Comparison of ENCODE assay signal across 38 mouse cellular contexts in genomic region chr1:134363194-134363593, GRCm38 (mm10). TPM values are rescaled to one million over a fixed set of nuclear protein-coding genes. Genes with fewer than 3 reads are reported as not detected.
"Had no signal": no experiment of that assay in that cellular context is flagged by ENCODE, and none has a peak within 500 bp of the region (broad histone marks: within the 10 kb centered on the region; RNA-seq: fewer than 3 reads in every experiment).

No protein-coding gene starts in this region.

- H3K9me3 ChIP-seq: embryonic facial prominence, embryonic 10.5 days; embryonic facial prominence, embryonic 12.5 days; embryonic facial prominence, embryonic 13.5 days; embryonic facial prominence, embryonic 15.5 days; forebrain, embryonic 10.5 days; forebrain, embryonic 12.5 days; forebrain, embryonic 13.5 days; forebrain, embryonic 15.5 days had no signal

- DNase-seq: cerebellum, adult 8-10 months; cerebellum, adult 9-10 months; cerebellum, adult 9-11 months; cerebellum, postnatal 10 days; cerebellum, postnatal 14 days; cerebellum, postnatal 25 days; cerebellum, postnatal 36 days; embryo, embryonic 11 days; forebrain, postnatal 0 days; gastrocnemius, adult 2 months; gastrocnemius, postnatal 10 days; gastrocnemius, postnatal 14 days; gastrocnemius, postnatal 25 days; gastrocnemius, postnatal 36 days; heart, adult 18-20 months; heart, adult 2 months had no signal

- H3K4me3 ChIP-seq: heart, adult 2 months had no signal

- H3K27me3 ChIP-seq: embryonic facial prominence, embryonic 12.5 days; embryonic facial prominence, embryonic 13.5 days; embryonic facial prominence, embryonic 15.5 days; forebrain, embryonic 12.5 days; forebrain, embryonic 13.5 days; forebrain, embryonic 15.5 days had no signal

- ATAC-seq: forebrain, embryonic 13.5 days; forebrain, embryonic 14.5 days; forebrain, embryonic 15.5 days; forebrain, embryonic 16.5 days; forebrain, postnatal 0 days had no signal

- H3K27ac ChIP-seq: embryonic facial prominence, embryonic 12.5 days; embryonic facial prominence, embryonic 13.5 days; embryonic facial prominence, embryonic 15.5 days; forebrain, embryonic 10.5 days; forebrain, embryonic 12.5 days; forebrain, embryonic 13.5 days; forebrain, embryonic 15.5 days; heart, adult 2 months had no signal

RNA-seq across cellular contexts. Expression of gene 4933406M09Rik, which starts 22.5 kb away (rescaled TPM):
- total RNA-seq: common myeloid progenitor, adult 5-6 weeks; forebrain, postnatal 0 days; gastrocnemius, adult 18-20 months; gastrocnemius, adult 2 months; gastrocnemius, adult 8-10 months; gastrocnemius, postnatal 10 days; gastrocnemius, postnatal 14 days; gastrocnemius, postnatal 25 days; gastrocnemius, postnatal 36 days; gastrocnemius, postnatal 4 days; granulocyte monocyte progenitor cell, adult 5-6 weeks; heart, adult 18-20 months; heart, adult 2 months; heart, adult 8-10 months had no signal
- polyA plus RNA-seq: cortical plate, adult 2 months; embryonic facial prominence, embryonic 10.5 days; embryonic facial prominence, embryonic 11.5 days; embryonic facial prominence, embryonic 12.5 days; embryonic facial prominence, embryonic 13.5 days; embryonic facial prominence, embryonic 14.5 days; embryonic facial prominence, embryonic 15.5 days; forebrain, embryonic 10.5 days; forebrain, embryonic 11.5 days; forebrain, embryonic 12.5 days; forebrain, embryonic 13.5 days; forebrain, embryonic 14.5 days; forebrain, embryonic 15.5 days; forebrain, embryonic 16.5 days; forebrain, postnatal 0 days; frontal cortex, adult 2 months; gonadal fat pad, adult 2 months; heart, adult 2 months had no signal
